Mouse (Mus musculus) liver, adult 2 months (tissue): Measurements from ENCODE around the gene Hba-a2.

Experiments
- CTCF ChIP-seq: fragments of 200-500 bp; IDR thresholded peaks from 2 replicates; pipeline ENCODE4 v1.5.1; 2011; ENCODE audit warnings: low read depth, low read length, control low read depth
- POLR2A ChIP-seq: fragments of 200-500 bp; IDR thresholded peaks from 2 replicates; pipeline ENCODE4 v1.6.1; 2011; ENCODE audit warnings: low read length, control low read depth; ENCODE audit not compliant: insufficient read depth; ENCODE audit errors: extremely low read depth

DNA sequence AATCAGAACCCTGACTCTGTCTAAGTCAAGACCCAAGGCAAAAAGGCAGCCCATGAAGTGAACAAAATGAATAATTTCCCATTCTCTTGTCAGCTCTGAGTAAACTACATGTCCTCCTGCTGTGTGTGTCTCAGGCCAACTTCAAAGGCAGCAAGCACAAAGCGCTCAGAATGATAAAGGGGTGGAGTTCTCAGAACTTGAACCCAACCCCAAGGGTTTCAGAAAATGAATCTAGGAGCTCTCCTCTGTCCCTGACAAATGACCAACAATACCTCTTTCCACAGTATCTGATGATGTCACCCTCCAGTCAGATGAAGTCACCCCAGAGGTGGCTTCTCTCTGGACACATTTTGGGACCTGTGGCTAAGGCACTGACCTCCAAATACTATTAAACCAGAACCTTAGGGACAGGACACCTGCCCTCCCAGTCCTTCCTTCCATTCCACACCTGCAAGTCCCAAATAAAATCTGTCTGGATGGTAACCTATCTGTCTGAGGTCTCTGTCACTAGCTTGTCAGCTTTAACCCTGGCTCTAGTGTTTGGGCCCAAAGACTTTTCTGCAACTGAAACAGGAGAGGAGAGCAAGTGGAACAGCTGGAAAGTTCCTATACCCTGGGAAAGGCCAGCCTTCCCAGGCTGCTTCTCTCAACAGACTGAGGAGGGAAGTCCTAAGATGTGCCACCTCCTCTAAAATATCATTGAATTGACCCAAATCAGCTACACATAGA is 14.7 kb upstream of the Hba-a2 start:
- TF ChIP-seq CTCF (no peak), POLR2A (no peak)
